Mouse (Mus musculus) T-cell, adult 2 months (primary cell): ENCODE measurements around the gene Gm10320.

Experiments used
- DNase-seq: peaks from one replicate; pipeline ENCODE4 v3.0.0; 2022; ENCODE audit warnings: low spot score

Gm10320 gene

GRCm38 (mm10) chr13:98491909-98492308, at the start of gene Gm10320:
Gene Gm10320 (minus strand): TSS chr13:98492001.
- no peak for DNase-seq

GRCm38 (mm10) chr13:98541601-98542000, 49.8 kb upstream of the Gm10320 start:
- DNase-seq = no peak

GRCm38 (mm10) chr13:98540206-98540605, 48.4 kb upstream of the Gm10320 start:
- DNase-seq = no peak

- no peak for DNase-seq
Measured at GRCm38 (mm10) chr13:98539311-98539710, 47.5 kb upstream of the Gm10320 start.

- DNase-seq = no peak
Measured at GRCm38 (mm10) chr13:98538587-98538986, 46.8 kb upstream of the Gm10320 start.

- DNase-seq = no peak
Measured at GRCm38 (mm10) chr13:98534913-98535262, 43.1 kb upstream of the Gm10320 start.

GRCm38 (mm10) chr13:98534190-98534912, 42.5 kb upstream of the Gm10320 start:
- no peak for DNase-seq

- no peak for DNase-seq
Measured at GRCm38 (mm10) chr13:98533415-98533814, 41.6 kb upstream of the Gm10320 start.

GRCm38 (mm10) chr13:98532699-98533375, 41.0 kb upstream of the Gm10320 start:
- no peak for DNase-seq

- no peak for DNase-seq
Measured at GRCm38 (mm10) chr13:98531976-98532375, 40.2 kb upstream of the Gm10320 start.

GRCm38 (mm10) chr13:98531306-98531705, 39.5 kb upstream of the Gm10320 start:
- DNase-seq = no peak

- no peak for DNase-seq
Measured at GRCm38 (mm10) chr13:98523719-98524316, 32.0 kb upstream of the Gm10320 start.

- no peak for DNase-seq
Measured at GRCm38 (mm10) chr13:98518341-98518740, 26.5 kb upstream of the Gm10320 start.

GRCm38 (mm10) chr13:98517666-98518065, 25.9 kb upstream of the Gm10320 start:
- DNase-seq = no peak

- no peak for DNase-seq
Measured at GRCm38 (mm10) chr13:98516985-98517384, 25.2 kb upstream of the Gm10320 start.

- no peak for DNase-seq
Measured at GRCm38 (mm10) chr13:98512066-98512465, 20.3 kb upstream of the Gm10320 start.

- no peak for DNase-seq
Measured at GRCm38 (mm10) chr13:98507656-98508055, 15.9 kb upstream of the Gm10320 start.

GRCm38 (mm10) chr13:98506496-98506895, 14.7 kb upstream of the Gm10320 start:
- no peak for DNase-seq

- no peak for DNase-seq
Measured at GRCm38 (mm10) chr13:98505989-98506388, 14.2 kb upstream of the Gm10320 start.

GRCm38 (mm10) chr13:98505489-98505857, 13.7 kb upstream of the Gm10320 start:
- DNase-seq = no peak

GRCm38 (mm10) chr13:98504661-98505488, 13.1 kb upstream of the Gm10320 start:
- DNase-seq = no peak

- no peak for DNase-seq
Measured at GRCm38 (mm10) chr13:98504181-98504660, 12.4 kb upstream of the Gm10320 start.
